Mouse (Mus musculus) cerebellum, adult 2 months (tissue): Measurements from ENCODE around the gene C130032M10Rik. TPM values are rescaled to one million over a fixed set of nuclear protein-coding genes. Genes with fewer than 3 reads are reported as not detected.

ENCODE experiments used
- DNase-seq, 2 experiments: peaks; one replicate each; pipeline ENCODE4 v3.0.0; 2021
- H3K27ac ChIP-seq: fragments of 200-500 bp; 2 replicates; pipeline ENCODE4 v1.5.1; 2012; ENCODE audit warnings: low read length, control low read depth, inconsistent platforms; ENCODE audit not compliant: insufficient read depth
- H3K27me3 ChIP-seq: fragments of 200-500 bp; 2 replicates; pipeline ENCODE4 v1.6.1; 2012; ENCODE audit warnings: inconsistent platforms, mild to moderate bottlenecking, low read length, moderate library complexity; ENCODE audit not compliant: control insufficient read depth, insufficient read depth
- H3K4me1 ChIP-seq: fragments of 200-500 bp; 2 replicates; pipeline ENCODE4 v1.6.1; 2011; ENCODE audit warnings: low read length; ENCODE audit not compliant: control insufficient read depth, insufficient read depth
- H3K4me3 ChIP-seq: fragments of 200-500 bp; replicated peaks from 2 replicates; pipeline ENCODE3; 2011; ENCODE audit warnings: mild to moderate bottlenecking, low read depth, low read length, control low read depth; ENCODE audit not compliant: insufficient read depth
- CTCF ChIP-seq: fragments of 200-500 bp; IDR thresholded peaks from 2 replicates; pipeline ENCODE4 v1.5.1; 2011; ENCODE audit warnings: low read depth, mild to moderate bottlenecking, control low read depth, low read length, moderate library complexity, borderline replicate concordance; ENCODE audit not compliant: insufficient read depth
- POLR2A ChIP-seq: fragments of 200-500 bp; IDR thresholded peaks from 2 replicates; pipeline ENCODE4 v1.6.1; 2011; ENCODE audit warnings: low read length, control low read depth, borderline replicate concordance; ENCODE audit not compliant: insufficient read depth
- WGBS: fragments of 180-500 bp; shearing (Covaris S2); methylation state at CpG from one replicate; pipeline ENCODE4 v1.1.7; 2018; 5-methylcytosine and 5-hydroxymethylcytosine counted together
- polyA plus RNA-seq: library from polyadenylated mRNA; depleted of rRNA; stranded (reverse); fragments of >200 nt; gene quantifications from 2 replicates; pipeline ENCODE4 v1.2.3, GENCODE M21; 2012; rRNA removed

C130032M10Rik gene
- not detected in 2 replicates for polyA plus RNA-seq

DNA sequence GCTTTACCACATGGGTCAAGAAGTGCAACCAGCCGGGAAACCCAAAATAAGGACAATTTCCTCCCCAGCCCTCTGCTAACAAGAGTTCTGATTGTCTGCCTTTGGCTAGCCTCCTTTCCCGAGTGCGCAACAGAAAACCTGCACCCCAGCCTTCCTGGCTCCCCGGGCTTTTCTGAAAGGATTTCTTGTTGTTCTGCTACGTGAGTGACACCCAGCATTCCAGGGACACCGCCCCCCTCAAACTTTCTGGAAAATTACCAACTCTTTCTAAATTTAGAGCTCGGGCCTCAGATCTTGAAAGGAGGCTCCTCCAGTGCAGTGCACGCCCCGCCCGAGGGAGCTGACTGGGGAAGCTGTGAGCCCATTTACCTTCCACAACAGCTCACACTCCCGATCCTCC lies at the start of gene C130032M10Rik:
Gene C130032M10Rik (plus strand): TSS at position 334 of the 400 bp plus-strand sequence.
- Histone ChIP-seq H3K27ac (no peak within 1 kb of the TSS), H3K27me3 (no peaks in the 10 kb centered on the region), H3K4me1 (no peaks in the 10 kb centered on the region), H3K4me3 (no peak within 1 kb of the TSS)
- DNase-seq, result no peak
- 43% methylated on average over 11 of the region's 11 CpGs for WGBS
- TF ChIP-seq POLR2A (no peak), CTCF (no peak)

- no peaks in the 10 kb centered on the region for H3K27me3 ChIP-seq
- no peaks in the 10 kb centered on the region for H3K4me1 ChIP-seq
- 53% methylated on average over 7 of the region's 7 CpGs for WGBS
- H3K27ac ChIP-seq, result no peak overlapping the region
- no peak overlapping the region for H3K4me3 ChIP-seq
- TF ChIP-seq CTCF, result no peak
- TF ChIP-seq POLR2A, result no peak
- no peak for DNase-seq
Observed at GRCm38 (mm10) chr9:114466871-114467270, 48.6 kb upstream of the C130032M10Rik start.

DNA sequence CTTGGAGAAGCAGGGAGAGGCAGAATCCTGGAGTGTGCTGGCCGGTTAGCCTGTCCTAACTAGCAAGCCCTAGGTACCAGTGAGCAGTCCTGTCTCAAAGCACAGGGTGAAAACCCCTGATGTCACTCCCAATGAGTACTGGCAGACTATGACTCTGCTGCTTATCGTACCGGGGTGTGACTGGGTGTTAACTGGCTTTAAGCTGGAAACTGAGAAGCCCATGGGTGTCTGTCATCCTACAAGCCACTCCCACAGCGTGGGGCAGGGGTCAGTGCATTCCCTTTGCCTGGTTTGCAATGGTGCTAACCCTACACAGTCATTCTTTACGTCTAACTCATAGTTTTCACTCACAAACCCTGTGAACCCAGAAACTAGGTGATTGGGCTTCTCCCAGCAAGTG lies 47.3 kb upstream of the C130032M10Rik start:
- no peaks in the 10 kb centered on the region for H3K27me3 ChIP-seq
- WGBS, result 88% methylated on average over 5 of the region's 5 CpGs
- H3K4me3 ChIP-seq, result no peak overlapping the region
- no peak for DNase-seq
- no peak overlapping the region for H3K27ac ChIP-seq
- TF ChIP-seq POLR2A (no peak), CTCF (no peak)
- no peaks in the 10 kb centered on the region for H3K4me1 ChIP-seq

GRCm38 (mm10) chr9:114468701-114469100 lies 46.8 kb upstream of the C130032M10Rik start:
- no peaks in the 10 kb centered on the region for H3K27me3 ChIP-seq
- H3K4me1 ChIP-seq, result no peaks in the 10 kb centered on the region
- 95% methylated on average over 4 of the region's 4 CpGs for WGBS
- TF ChIP-seq CTCF (no peak), POLR2A (no peak)
- no peak overlapping the region for H3K27ac ChIP-seq
- no peak overlapping the region for H3K4me3 ChIP-seq
- DNase-seq, result no peak

DNA sequence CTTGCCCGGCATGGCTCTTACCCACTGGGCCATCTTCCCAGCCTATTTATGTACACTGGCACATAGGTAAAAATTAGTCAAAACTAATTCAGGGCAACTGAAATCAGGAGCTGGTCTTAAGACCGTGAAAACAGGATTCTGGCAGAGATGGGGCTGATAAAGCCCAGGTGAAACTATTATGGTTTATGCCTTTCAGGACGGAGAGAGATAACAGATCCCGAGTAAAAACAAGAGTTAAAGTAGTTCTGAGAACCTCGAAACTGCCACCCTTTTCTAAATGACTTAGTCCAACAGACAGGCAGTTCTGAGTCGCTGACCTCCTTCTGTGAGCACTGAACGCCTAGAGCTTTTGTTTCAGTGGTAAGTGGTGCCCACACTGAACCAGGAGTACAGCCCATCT lies 43.6 kb upstream of the C130032M10Rik start:
- Histone ChIP-seq H3K27ac (no peak overlapping the region), H3K27me3 (no peaks in the 10 kb centered on the region), H3K4me3 (no peak overlapping the region), H3K4me1 (no peaks in the 10 kb centered on the region)
- TF ChIP-seq CTCF (no peak), POLR2A (no peak)
- WGBS, result 83% methylated on average over 7 of the region's 7 CpGs
- DNase-seq, result no peak

GRCm38 (mm10) chr9:114477019-114477418 lies 38.5 kb upstream of the C130032M10Rik start:
- Histone ChIP-seq H3K27ac (no peak overlapping the region), H3K27me3 (no peaks in the 10 kb centered on the region), H3K4me1 (no peaks in the 10 kb centered on the region), H3K4me3 (no peak overlapping the region)
- WGBS, result 91% methylated on average over 9 of the region's 9 CpGs
- TF ChIP-seq CTCF, result no peak
- no peak for TF ChIP-seq POLR2A
- DNase-seq, result no peak

DNA sequence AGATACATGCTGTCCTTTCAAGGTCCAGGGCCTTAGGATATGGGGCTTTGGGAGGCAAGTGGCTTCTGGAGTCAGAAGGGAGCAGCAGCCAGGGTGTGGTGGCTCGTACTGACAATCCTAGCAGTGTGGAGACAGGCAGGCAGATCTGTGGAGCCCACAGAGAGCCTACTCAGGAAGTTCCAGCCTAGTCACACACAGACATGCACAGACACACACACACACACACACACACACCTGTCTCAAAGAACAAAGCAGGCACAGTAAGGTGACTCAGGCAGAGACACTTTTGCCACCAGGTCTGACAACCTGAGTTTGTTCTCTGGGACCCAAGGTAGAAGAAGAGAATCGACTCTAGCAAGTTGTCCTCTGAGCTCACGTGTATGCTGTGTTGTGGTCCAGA lies 34.6 kb upstream of the C130032M10Rik start:
- Histone ChIP-seq H3K4me1 (no peaks in the 10 kb centered on the region), H3K27me3 (no peaks in the 10 kb centered on the region), H3K4me3 (no peak overlapping the region), H3K27ac (no peak overlapping the region)
- DNase-seq, result no peak
- 74% methylated on average over 3 of the region's 3 CpGs for WGBS
- TF ChIP-seq POLR2A (no peak), CTCF (no peak)

DNA sequence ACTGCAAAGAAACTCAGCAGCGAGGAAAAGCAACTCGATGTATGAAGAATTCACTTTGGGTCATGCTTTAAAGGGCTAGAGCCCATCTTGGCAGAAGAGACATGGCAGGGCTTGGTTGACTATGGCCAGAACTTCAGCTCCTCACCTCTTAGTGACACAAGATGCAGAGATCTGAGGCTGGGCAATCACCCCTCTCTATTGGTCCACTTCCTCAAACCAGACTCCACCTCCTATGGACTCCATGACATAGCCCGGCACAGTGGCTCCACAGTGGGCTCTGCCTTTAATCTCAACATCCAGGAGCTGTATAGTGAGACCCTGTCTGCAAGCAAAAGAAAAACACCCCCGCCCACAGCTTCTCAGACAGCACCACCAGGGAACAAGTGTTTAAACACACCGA lies 30.7 kb upstream of the C130032M10Rik start:
- WGBS, result 83% methylated on average over 5 of the region's 5 CpGs
- TF ChIP-seq POLR2A (no peak), CTCF (no peak)

More for the DNA sequence above, 30.7 kb upstream of the C130032M10Rik start:
- no peaks in the 10 kb centered on the region for H3K27me3 ChIP-seq
- no peak overlapping the region for H3K27ac ChIP-seq
- H3K4me3 ChIP-seq, result no peak overlapping the region
- H3K4me1 ChIP-seq, result no peaks in the 10 kb centered on the region
- no peak for DNase-seq
